Mouse (Mus musculus) neural tube, embryonic 14.5 days (tissue): ENCODE data around the gene Kmt2a. TPM values are rescaled to one million over a fixed set of nuclear protein-coding genes. Genes with fewer than 3 reads are reported as not detected.
A peak's percentile ranks its signal among the peaks of the same experiment; 100 is the strongest.

Experiments used
- ATAC-seq: fragments of 200-750 bp; cut with Nextera tagmentation; 2 replicates; pipeline ENCODE4 v1.8.0; 2017; ENCODE audit warnings: low read depth, mild to moderate bottlenecking, moderate TSS enrichment, moderate library complexity
- H3K27ac ChIP-seq: fragments of 300-500 bp; sonication (generic); 2 replicates; pipeline ENCODE4 v1.5.1; 2014; ENCODE audit warnings: low read depth, mild to moderate bottlenecking, control low read depth, low read length, moderate library complexity, mixed read lengths
- H3K27me3 ChIP-seq: fragments of 300-500 bp; sonication (generic); 2 replicates; pipeline ENCODE4 v1.6.1; 2014; ENCODE audit warnings: low read length; ENCODE audit not compliant: control insufficient read depth, insufficient read depth
- H3K36me3 ChIP-seq: fragments of 300-500 bp; sonication (generic); 2 replicates; pipeline ENCODE4 v1.6.1; 2014; ENCODE audit warnings: low read length, mixed read lengths; ENCODE audit not compliant: control insufficient read depth, insufficient read depth
- H3K4me1 ChIP-seq: fragments of 300-500 bp; sonication (generic); 2 replicates; pipeline ENCODE4 v1.6.1; 2014; ENCODE audit warnings: low read length; ENCODE audit not compliant: control insufficient read depth, insufficient read depth
- H3K4me2 ChIP-seq: fragments of 300-500 bp; sonication (generic); 2 replicates; pipeline ENCODE4 v1.6.1; 2014; ENCODE audit warnings: mild to moderate bottlenecking, low read depth, low read length, control low read depth
- H3K4me3 ChIP-seq: fragments of 300-500 bp; sonication (generic); 2 replicates; pipeline ENCODE4 v1.5.1; 2014; ENCODE audit warnings: low read depth, low read length, control low read depth, mixed read lengths
- H3K9ac ChIP-seq: fragments of 300-500 bp; sonication (generic); replicated peaks from 2 replicates; pipeline ENCODE4 v1.6.1; 2014; ENCODE audit warnings: low read depth, mild to moderate bottlenecking, control low read depth, low read length, mixed read lengths
- H3K9me3 ChIP-seq: fragments of 300-500 bp; sonication (generic); 2 replicates; pipeline ENCODE4 v1.6.1; 2016; ENCODE audit warnings: low read length; ENCODE audit not compliant: control insufficient read depth
- WGBS: fragments of 180-500 bp; shearing (Covaris S2); extraction: QIAGEN DNeasy Blood & Tissue Kit; methylation state at CpG from one replicate; pipeline ENCODE4 v1.1.7; 2014; 5-methylcytosine and 5-hydroxymethylcytosine counted together
- polyA plus RNA-seq: library from polyadenylated mRNA; unstranded; fragments of >200 nt; fragmentation: Nextera tagmentation; extraction: Ambion mirVana; gene quantifications from 2 replicates; pipeline ENCODE4 v1.2.1, GENCODE M21; 2014

The Kmt2a gene
- polyA plus RNA-seq, 1 experiment from 2014 or later = 23.1 TPM

DNA sequence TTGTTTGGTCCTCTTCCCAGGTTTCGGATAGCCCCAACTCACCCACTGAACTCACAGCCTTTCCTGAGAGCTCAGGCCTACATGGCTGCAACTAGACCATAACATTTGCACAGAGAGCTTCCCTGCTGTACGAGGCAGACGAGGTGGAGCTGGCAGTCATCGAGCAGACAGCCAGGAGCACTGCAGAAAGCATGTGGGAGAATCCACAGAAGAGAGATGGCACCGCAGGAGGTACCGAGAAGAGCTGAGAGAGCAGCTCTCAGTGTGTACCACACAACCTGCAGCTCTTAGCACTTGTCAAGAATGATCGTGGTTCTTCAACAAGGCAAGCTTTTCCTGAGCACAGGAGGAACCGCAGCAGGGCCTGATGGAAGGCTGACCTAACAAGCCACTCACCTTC, 66.9 kb downstream of the Kmt2a start:
- 96% methylated on average over 8 of the region's 8 CpGs for WGBS

DNA sequence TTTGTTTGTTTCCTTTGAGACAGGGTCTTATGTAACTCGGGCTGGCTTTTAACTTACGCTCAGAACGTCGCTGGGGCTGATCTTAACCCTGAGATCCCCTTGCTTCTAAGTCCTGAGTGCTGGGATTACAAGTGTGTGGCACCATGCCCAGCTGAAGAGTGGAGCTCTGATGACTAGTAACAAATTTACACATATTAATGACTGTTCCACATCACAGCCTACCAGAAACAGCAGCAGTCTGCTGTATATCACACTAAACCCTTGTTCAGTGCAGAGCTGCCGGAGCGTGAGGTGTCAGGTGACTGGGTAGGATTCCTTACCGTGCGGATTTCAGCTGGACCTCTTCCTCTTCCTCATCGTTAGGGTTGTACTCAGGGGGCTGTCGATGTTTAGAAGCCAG, 70.8 kb downstream of the Kmt2a start:
- Histone ChIP-seq H3K4me2 (no peak overlapping the region), H3K9me3 (no peaks in the 10 kb centered on the region), H3K27ac (no peak overlapping the region), H3K36me3 (peaks cover 94% of the 10 kb centered on the region), H3K27me3 (no peaks in the 10 kb centered on the region), H3K4me1 (no peaks in the 10 kb centered on the region), H3K4me3 (no peak overlapping the region), H3K9ac (no peak overlapping the region)
- 94% methylated on average over 10 of the region's 10 CpGs for WGBS
- no peak for ATAC-seq

More for the DNA sequence above, 66.9 kb downstream of the Kmt2a start:
- H3K4me1 ChIP-seq = no peaks in the 10 kb centered on the region
- no peaks in the 10 kb centered on the region for H3K27me3 ChIP-seq
- H3K4me3 ChIP-seq = no peak overlapping the region
- H3K9ac ChIP-seq = no peak overlapping the region
- H3K4me2 ChIP-seq = no peak overlapping the region
- H3K27ac ChIP-seq = no peak overlapping the region
- peaks cover 96% of the 10 kb centered on the region for H3K36me3 ChIP-seq
- no peaks in the 10 kb centered on the region for H3K9me3 ChIP-seq
- no peak for ATAC-seq

DNA sequence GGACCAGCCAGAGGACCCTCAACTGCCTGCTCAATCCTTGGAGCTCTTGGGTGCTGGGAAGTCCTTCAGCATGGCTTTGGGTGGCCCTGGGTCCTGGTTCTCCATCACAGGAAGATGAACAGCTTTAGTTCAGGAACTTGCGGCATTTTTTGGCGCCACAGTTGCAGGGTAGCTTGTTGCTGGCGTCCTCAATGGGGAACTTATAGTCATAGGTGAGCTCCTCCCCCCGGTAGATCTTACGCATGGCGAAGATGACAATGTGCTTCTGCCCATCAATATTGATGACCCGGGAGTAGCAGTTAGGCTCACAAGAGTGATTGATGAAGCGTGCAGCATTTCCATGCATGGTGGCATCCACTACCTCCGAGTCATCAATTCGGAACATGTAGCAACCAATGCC, 73.3 kb downstream of the Kmt2a start:
- no peaks in the 10 kb centered on the region for H3K4me1 ChIP-seq
- H3K4me2 ChIP-seq = no peak overlapping the region
- no peak for ATAC-seq
- no peaks in the 10 kb centered on the region for H3K27me3 ChIP-seq
- no peak overlapping the region for H3K27ac ChIP-seq
- H3K9ac ChIP-seq = no peak overlapping the region
- peaks cover 77% of the 10 kb centered on the region for H3K36me3 ChIP-seq
- WGBS = 91% methylated on average over 10 of the region's 10 CpGs
- no peak overlapping the region for H3K4me3 ChIP-seq
- H3K9me3 ChIP-seq = no peaks in the 10 kb centered on the region

DNA sequence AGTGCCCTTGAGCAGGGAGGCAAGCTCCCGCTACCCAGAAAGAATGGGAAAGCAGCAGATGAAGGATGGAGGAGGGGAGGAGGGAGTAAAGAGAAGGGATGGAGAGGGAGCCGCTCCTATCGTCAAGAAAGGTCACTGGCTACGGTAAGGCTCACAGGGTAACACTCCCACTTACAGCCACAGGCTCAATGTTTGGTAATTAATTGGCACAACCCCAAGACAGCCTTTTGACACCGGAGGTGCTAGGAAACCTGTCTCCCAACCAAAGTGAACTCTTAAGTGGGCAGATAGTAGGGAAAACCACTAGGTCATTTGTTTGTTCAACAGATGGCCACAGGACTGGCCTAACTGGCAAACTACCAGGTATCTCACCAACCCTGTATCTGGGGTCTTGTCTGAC, 74.0 kb downstream of the Kmt2a start:
- H3K4me2 ChIP-seq = no peak overlapping the region
- H3K27me3 ChIP-seq = no peaks in the 10 kb centered on the region
- 71% methylated on average over 5 of the region's 5 CpGs for WGBS
- ATAC-seq = no peak
- H3K9me3 ChIP-seq = no peaks in the 10 kb centered on the region
- H3K9ac ChIP-seq = no peak overlapping the region
- H3K36me3 ChIP-seq = peaks cover 70% of the 10 kb centered on the region
- no peak overlapping the region for H3K4me3 ChIP-seq
- H3K4me1 ChIP-seq = no peaks in the 10 kb centered on the region
- no peak overlapping the region for H3K27ac ChIP-seq

DNA sequence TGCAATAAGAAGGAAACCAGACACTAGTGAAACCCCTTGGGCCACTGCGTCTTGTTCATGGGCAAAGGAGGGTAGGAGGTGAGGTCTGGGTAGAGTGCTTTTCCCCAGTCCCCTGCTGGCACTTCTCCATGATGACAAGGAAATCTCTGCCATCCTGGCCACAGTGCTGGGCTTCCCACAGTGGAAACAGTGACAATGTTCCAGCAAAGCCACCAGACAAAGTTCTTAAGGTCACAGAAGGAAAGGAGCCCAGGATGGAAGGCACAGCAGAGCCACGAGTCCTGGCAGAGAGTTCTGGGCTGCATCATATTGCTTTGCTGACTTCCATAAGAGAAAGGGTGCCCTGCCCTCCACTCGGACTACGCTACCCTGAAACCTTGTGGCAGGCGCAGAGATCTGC, 75.6 kb downstream of the Kmt2a start:
- Histone ChIP-seq H3K4me3 (no peak overlapping the region), H3K27ac (no peak overlapping the region), H3K27me3 (no peaks in the 10 kb centered on the region), H3K9me3 (no peaks in the 10 kb centered on the region), H3K9ac (no peak overlapping the region), H3K4me1 (no peaks in the 10 kb centered on the region), H3K4me2 (no peak overlapping the region), H3K36me3 (peaks cover 55% of the 10 kb centered on the region)
- ATAC-seq = no peak
- 90% methylated on average over 5 of the region's 5 CpGs for WGBS

DNA sequence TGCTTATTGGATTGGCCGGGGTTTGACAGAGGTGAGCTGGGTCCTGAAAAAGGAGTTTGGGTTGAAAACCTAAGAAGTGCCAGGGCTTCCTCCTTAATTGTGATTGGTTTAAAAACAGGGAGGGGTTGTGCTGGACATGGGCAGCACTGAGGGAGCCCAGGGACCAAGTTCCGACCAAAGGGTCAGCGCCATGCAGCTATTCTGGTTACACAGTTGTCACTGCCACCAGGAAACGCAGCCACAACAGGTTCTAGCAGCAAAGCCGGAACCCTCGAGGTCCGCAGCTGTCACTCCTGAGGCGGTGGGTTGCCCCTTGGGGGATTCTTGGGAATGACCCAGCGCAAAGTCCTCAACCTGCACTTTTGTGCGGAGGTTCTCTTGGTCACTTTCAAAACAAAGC, 76.4 kb downstream of the Kmt2a start:
- no peak overlapping the region for H3K9ac ChIP-seq
- WGBS = 93% methylated on average over 10 of the region's 10 CpGs
- peaks cover 5% of the 10 kb centered on the region; the same call in 1 of the 2 replicates for H3K4me1 ChIP-seq
- H3K27ac ChIP-seq = no peak overlapping the region
- H3K36me3 ChIP-seq = peaks cover 46% of the 10 kb centered on the region
- ATAC-seq = no peak
- H3K4me2 ChIP-seq = no peak overlapping the region
- H3K4me3 ChIP-seq = no peak overlapping the region
- no peaks in the 10 kb centered on the region for H3K9me3 ChIP-seq
- no peaks in the 10 kb centered on the region for H3K27me3 ChIP-seq

DNA sequence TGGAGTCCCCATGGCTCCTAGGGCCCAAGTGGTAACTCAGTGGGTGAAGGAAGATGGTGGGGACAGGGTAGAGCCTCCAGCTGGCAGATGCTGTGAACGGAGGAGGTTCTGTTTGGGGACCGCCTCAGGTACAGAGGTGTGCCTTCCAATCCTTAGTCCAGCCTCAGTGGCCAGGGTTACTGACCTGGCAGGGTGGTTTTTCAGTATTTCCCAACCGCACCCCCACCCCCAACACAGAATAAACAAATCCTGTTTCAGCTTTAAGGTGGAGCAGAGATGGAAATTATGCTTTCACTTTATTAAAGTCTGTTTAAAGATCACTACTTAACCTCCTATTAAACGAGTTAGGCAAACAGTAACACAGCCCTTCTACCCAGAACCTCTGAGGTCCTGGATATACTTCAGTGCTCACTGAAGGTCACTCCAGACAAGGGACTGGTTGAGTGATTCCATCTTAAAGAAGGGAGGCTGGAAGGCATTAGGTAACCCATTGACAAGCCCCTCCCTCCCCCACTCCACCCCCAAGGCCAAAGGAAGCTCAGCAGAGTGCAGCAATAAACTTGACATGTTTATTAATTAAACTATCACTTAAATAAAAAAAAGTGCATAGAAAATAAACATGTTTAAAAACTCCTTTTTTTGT, 78.2 kb downstream of the Kmt2a start, which contains the start of gene Ttc36:
Ttc36 (minus strand) TSS at position 265 of the 643 bp plus-strand sequence.
- WGBS = 86% methylated on average over 4 of the region's 4 CpGs
- Histone ChIP-seq H3K27ac (no peak within 1 kb of the TSS), H3K4me3 (no peak within 1 kb of the TSS), H3K36me3 (peaks cover 32% of the 10 kb centered on the region), H3K9me3 (no peaks in the 10 kb centered on the region), H3K4me1 (peaks cover 11% of the 10 kb centered on the region; the same call in 1 of the 2 replicates), H3K9ac (no peak within 1 kb of the TSS), H3K4me2 (no peak within 1 kb of the TSS), H3K27me3 (no peaks in the 10 kb centered on the region)
- no peak for ATAC-seq

DNA sequence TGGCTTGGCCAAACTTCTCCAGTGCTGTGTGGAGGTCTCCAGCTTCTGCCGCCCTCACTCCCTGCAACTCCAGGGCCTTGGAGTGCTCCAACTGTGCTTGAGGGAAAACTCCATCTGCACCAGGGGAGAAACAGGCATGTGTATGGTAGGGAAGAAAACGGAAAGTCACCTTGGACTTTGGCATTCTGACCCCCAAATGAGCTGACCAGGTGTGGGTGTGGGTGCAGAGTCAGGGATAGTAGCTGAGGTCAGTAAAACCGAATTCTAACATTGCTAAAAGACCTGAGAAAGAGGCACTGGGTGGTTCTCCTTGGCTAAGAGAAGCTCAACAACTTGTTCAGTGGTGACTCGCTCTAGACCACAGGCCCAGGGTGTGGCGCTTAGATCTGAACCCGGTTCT, 79.4 kb downstream of the Kmt2a start:
- no peak overlapping the region for H3K27ac ChIP-seq
- WGBS = 84% methylated on average over 6 of the region's 6 CpGs
- peaks cover 11% of the 10 kb centered on the region; the same call in 1 of the 2 replicates for H3K4me1 ChIP-seq
- no peaks in the 10 kb centered on the region for H3K27me3 ChIP-seq
- peaks cover 20% of the 10 kb centered on the region for H3K36me3 ChIP-seq
- no peak overlapping the region for H3K4me3 ChIP-seq
- no peaks in the 10 kb centered on the region for H3K9me3 ChIP-seq
- ATAC-seq = no peak
- no peak overlapping the region for H3K9ac ChIP-seq
- H3K4me2 ChIP-seq = no peak overlapping the region

DNA sequence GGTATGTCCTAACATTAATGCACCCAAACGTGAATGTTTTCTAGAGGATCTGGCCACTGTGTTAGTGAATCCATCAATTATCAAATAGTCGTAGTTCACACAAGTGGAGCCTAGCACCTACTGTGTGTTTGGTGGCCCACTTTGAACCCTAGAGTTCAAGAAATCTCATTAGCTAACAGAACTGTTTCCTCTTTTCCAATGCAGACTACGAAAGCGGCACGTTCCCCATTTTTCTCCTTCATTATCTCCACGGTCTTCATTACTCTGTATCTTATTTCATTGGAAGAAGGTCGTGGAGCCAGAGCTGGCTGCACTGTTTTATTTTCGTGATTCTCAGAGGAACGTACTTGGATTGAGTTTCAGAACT, 81.2 kb downstream of the Kmt2a start:
- H3K9me3 ChIP-seq = no peaks in the 10 kb centered on the region
- no peaks in the 10 kb centered on the region for H3K27me3 ChIP-seq
- no peak overlapping the region for H3K27ac ChIP-seq
- H3K4me1 ChIP-seq = peaks cover 11% of the 10 kb centered on the region; the same call in 1 of the 2 replicates
- H3K4me2 ChIP-seq = peak overlapping the region; percentile 97
- H3K9ac ChIP-seq = peak overlapping the region; percentile 72; the same call in 1 of the 2 replicates
- peak overlapping the region; percentile 53 for H3K4me3 ChIP-seq
- WGBS = 45% methylated on average over 9 of the region's 9 CpGs
- no peak for ATAC-seq
- H3K36me3 ChIP-seq = peaks cover 4% of the 10 kb centered on the region; the same call in 1 of the 2 replicates
